Mouse (Mus musculus) CD4-positive naive resting alpha-beta T cell, adult 57 days (primary cell): ENCODE results near the gene Eva1c. TPM values are rescaled to one million over a fixed set of nuclear protein-coding genes. Genes with fewer than 3 reads are reported as not detected.

Experiments
- total RNA-seq: library from RNA; stranded (reverse); gene quantifications from one replicate; pipeline ENCODE4 v1.2.4, GENCODE M21; 2023

Gene Eva1c
- total RNA-seq = not detected

GRCm38 (mm10) chr16:90826457-90826856 lies at the start of gene Eva1c:
Gene Eva1c, plus strand, starts transcription at chr16:90826719.

GRCm38 (mm10) chr16:90809975-90810715 lies 16.4 kb upstream of the Eva1c start, which contains the start of gene Urb1:
Gene Urb1, minus strand, starts transcription at chr16:90810413.

GRCm38 (mm10) chr16:90934687-90935328 lies 108.3 kb downstream of the Eva1c start, which contains the start of gene Cfap298:
Gene Cfap298, minus strand, starts transcription at chr16:90935114.

Other genes starting within 250 kb of the Eva1c start
- 19.2 TPM for gene Mis18a, start 99.3 kb upstream of the Eva1c start, total RNA-seq
- gene Mrap, start 88.5 kb upstream of the Eva1c start, total RNA-seq = 0.98 TPM
- 32.9 TPM for gene Urb1, start 16.3 kb upstream of the Eva1c start, total RNA-seq
- gene Cfap298, start 108.4 kb downstream of the Eva1c start, total RNA-seq = 13.9 TPM
- gene Synj1, start 184.6 kb downstream of the Eva1c start, total RNA-seq = 71.7 TPM
- 147 TPM for gene Paxbp1, start 217.8 kb downstream of the Eva1c start, total RNA-seq